Mouse (Mus musculus) cerebellum, adult 8-10 months (tissue): ENCODE results near the gene Utp11.
A peak's percentile ranks its signal among the peaks of the same experiment; 100 is the strongest.
"Not testable (repeated sequence)": the region's sequence is repeated elsewhere in the genome, so short reads cannot be mapped to it uniquely, and the experiment has no call there.

ENCODE experiments used
- DNase-seq: peaks from one replicate; pipeline ENCODE4 v3.0.0; 2022

The Utp11 gene

DNA sequence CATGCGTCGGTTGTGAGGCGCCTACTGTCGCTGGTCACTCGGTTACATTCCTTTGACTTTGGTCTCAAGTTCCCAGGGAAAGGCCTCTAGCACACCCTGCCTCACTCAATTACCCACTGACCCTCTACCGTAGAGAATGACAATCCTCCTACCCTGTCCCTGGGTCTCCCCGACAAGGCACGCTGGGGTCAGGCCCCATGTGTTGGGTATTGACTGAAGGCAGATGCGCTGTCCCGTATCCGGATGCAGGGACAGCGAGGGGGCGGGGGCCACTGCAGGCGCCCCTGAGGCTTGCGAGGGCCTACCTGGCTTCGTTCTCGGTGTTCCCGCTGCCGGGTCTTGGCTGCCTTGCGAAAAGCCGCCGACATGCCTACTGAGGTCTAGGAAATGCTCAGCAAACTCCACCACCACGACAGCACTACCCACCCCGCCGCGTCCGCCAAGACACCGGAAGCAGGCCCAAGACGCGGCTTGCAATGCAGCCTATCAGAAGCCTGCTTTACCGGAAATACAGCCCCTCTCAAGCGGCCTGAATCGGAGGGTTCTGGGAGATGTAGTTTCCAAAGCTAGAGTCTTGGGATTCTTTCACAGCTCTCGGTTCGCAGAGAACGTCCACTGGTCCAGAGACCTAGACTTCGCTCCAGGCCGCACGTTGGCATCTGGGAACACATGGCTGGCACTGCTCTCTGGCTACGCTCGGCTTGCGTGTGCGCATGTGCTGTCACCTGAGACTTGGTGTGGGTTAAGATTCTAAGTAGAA is at the start of gene Utp11:
Gene Utp11 (minus strand): TSS at position 466 of the 760 bp plus-strand sequence.
- peak; percentile 80 for DNase-seq

- no peak for DNase-seq
These were observed 49.4 kb upstream of the Utp11 start for GRCm38 (mm10) chr4:124742839-124743238.

GRCm38 (mm10) chr4:124741376-124742343 is 48.3 kb upstream of the Utp11 start, which contains the start of gene Inpp5b:
TSS of gene Inpp5b (plus strand) at chr4:124741850.
- DNase-seq, result peak; percentile 82

- DNase-seq, result no peak
These were observed 45.4 kb upstream of the Utp11 start for GRCm38 (mm10) chr4:124738783-124739182.

DNA sequence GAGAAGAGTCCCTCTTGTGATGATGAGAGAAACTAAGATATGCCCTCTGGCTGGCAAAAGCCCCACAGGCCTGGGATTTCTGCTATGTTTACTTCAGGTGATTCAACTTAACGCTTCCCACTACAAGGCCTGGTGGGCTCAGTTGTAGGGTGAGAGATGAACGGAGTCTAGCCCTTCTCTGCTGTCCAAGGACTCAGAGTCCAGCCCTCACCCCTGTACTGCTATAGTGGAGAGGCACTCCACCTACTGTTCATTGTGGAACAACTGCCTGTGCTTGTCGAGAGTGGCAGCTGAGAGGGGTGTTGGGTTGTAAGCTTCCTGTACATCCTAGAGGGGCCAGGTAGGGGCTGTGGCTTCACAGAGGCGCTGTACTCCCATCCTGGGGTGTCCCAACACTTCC is 44.6 kb upstream of the Utp11 start:
- DNase-seq, result no peak

DNA sequence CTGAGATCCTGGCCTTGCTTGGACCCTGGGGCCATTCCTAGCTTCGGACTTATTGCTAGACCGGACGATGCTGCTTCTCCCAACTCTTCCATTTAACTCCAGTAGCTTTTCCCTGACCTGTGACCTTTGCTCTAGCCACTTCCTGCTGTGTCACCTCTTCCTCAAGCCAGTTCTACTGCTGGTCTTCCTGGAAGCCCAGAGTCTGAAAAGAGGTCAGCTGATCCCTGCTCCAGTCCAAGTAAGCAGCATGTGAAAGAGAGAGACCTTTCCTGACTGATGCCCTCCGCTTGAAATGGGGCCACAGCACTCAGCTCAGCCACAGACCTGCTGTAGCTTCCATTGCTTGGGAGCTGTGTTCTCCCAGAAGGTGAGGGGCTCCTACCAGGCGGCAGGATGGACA is 44.1 kb upstream of the Utp11 start:
- DNase-seq, result no peak

GRCm38 (mm10) chr4:124736952-124737351 is 43.6 kb upstream of the Utp11 start:
- DNase-seq, result no peak

GRCm38 (mm10) chr4:124726121-124726520 is 32.7 kb upstream of the Utp11 start:
- DNase-seq, result no peak

DNA sequence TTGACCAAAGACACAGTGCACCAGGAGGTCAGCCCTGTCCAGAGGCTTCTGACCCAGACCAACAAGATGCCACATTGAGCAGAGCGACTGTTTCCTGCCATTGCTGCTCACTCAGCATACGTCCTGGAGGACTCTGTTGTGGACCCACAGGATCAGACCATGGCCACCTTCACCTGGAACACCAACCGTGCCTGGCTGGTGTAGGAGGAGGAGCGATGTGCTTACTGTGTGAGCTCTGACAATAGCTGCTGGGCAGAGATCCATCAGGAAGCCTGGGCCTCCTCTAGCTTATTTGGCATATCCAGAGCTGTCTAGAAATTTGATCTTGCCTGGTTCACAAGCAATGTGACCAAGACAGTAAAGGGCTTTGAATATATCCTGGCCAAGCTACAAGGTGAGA is 25.7 kb upstream of the Utp11 start:
- no peak for DNase-seq

DNA sequence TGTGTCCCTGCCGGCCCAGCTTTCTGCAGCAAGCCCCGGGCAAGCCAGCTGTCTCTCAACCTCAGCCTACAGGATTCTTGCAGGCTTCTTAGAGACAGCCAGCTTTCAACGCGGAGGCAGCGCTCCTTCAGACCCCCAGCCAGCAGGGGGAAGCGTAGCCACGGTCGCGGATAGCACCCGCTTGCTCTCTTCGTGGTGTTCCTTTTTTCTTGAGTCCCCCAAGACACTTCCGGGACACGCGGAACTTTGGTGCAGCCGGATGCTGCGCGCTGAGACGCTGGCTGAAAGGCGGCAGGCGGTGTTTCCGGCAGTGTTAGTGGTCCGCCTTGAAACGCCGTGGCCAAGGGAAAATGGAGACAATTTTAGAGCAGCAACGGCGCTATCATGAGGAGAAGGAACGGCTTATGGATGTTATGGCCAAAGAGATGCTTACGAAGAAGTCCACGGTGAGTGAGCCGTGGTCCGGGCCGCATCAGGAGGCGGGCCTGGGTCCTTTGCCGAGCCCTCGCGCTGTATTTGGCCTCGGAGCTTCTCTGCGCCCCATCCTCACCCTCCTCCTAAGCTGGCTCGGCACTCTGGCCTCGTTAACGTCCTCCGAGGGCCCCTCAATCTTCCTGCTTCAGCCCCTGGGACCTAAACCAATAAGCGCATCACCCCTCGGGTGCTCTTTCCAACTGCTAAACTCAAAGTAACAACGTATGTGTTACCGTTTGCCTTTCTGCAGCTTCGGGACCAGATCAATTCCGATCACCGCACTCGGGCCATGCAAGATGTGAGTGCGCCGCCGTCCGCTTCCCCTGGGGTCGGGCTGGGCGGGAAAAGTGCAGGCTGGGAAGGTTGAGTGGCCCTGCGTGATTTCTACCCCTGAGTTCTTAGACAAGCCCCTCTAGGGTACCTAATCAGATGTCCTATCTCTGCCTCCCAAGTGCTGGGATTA is 21.4 kb upstream of the Utp11 start, which contains the start of gene Sf3a3:
Gene Sf3a3 (plus strand): TSS at position 232 of the 937 bp plus-strand sequence.
- DNase-seq, result peak; percentile 94

- DNase-seq, result not testable (repeated sequence)
These were observed 20.4 kb upstream of the Utp11 start for GRCm38 (mm10) chr4:124713850-124714249.

DNA sequence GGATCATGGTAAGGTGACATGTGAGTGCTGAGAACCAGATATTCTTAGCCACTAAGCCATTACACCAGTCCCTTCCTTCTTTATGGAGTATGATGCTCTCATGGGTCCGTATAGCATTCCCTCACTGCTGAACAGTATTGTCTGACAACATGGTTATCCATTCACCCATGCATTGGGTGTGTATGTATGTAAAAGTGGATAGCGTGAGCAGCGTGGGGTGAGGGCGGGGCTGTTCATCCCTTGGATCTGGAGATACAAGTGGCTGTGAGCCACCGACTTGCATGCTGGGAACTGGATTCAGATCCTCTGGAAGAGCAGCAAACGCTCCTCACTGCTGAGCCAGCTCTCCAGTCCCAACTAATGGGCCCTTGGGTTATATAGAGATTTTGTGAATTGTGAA is 19.2 kb upstream of the Utp11 start:
- DNase-seq, result no peak

GRCm38 (mm10) chr4:124710776-124711291 is 17.4 kb upstream of the Utp11 start:
- DNase-seq, result no peak

- no peak for DNase-seq
These were observed 16.6 kb upstream of the Utp11 start for GRCm38 (mm10) chr4:124709961-124710446.

DNA sequence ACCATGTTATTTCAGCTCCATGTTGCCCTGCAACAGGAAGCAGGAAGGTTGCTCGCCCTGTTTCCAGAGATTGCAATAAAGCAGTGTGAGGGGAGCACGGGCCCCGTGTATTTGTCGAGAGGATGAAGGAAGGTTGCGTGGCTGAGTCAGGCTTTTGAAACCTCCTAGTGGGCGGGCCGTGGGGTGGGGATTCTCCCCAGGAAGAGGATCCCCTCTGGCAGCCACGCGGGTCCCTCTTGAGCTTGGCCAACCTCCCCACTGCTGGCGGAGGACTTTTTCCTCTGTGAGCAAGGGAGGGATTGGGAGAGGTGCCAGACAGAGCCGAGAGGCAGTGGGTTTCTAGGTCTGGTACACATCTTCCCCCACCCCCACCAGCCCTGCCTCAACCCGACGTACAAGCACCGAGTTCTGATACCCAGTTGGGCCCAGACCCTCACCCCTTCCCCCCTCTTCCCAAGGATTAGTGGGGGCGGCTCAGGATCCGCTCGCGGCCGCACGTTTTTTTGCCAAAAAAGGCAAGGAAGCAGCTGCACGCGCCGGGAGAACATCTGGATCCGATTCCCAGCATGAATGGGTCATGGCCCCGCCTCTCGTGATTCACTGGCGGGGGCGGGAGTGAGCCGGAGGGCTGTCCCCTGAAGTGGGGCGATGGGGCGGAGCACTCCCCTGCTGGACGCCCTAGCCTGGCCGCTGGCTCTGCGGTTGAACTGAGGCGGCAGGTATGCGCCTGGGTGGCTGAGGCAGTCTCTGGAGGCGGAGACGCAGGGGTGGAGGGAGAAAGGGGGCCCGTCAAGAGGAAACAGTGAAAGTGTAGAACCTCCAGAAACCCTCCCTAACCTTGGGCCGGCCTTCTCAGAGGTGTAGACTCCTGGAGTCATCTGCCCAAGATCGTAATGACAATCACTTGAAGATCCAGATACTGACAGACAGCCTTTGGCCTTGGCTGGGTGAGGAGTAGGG is 15.4 kb upstream of the Utp11 start:
- DNase-seq, result no peak

GRCm38 (mm10) chr4:124708200-124708517 is 14.8 kb upstream of the Utp11 start:
- not testable (repeated sequence) for DNase-seq

GRCm38 (mm10) chr4:124707381-124708199 is 14.2 kb upstream of the Utp11 start:
- not testable (repeated sequence) for DNase-seq

DNA sequence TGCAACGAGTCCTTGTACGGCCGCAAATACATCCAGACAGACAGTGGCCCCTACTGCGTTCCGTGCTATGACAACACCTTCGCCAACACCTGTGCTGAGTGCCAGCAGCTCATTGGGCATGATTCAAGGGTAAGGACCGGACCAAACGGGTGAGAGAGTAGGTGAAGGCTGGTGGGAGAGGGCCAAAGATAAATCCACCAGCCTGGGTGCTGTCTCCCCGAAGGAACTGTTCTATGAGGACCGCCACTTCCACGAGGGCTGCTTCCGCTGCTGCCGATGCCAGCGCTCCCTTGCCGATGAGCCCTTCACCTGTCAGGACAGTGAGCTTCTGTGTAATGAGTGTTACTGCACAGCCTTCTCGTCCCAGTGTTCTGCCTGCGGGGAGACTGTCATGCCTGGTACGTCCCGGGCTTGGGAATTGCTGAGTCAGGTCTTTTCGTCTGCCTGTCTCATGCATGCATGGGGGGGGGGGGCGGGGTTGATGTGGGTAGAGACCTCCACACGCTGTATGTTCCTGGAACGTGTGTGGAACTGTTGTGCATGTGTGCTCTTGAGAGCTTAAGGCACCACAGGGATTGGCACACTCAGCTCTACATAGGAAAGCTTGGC is 12.4 kb upstream of the Utp11 start:
- no peak for DNase-seq

DNA sequence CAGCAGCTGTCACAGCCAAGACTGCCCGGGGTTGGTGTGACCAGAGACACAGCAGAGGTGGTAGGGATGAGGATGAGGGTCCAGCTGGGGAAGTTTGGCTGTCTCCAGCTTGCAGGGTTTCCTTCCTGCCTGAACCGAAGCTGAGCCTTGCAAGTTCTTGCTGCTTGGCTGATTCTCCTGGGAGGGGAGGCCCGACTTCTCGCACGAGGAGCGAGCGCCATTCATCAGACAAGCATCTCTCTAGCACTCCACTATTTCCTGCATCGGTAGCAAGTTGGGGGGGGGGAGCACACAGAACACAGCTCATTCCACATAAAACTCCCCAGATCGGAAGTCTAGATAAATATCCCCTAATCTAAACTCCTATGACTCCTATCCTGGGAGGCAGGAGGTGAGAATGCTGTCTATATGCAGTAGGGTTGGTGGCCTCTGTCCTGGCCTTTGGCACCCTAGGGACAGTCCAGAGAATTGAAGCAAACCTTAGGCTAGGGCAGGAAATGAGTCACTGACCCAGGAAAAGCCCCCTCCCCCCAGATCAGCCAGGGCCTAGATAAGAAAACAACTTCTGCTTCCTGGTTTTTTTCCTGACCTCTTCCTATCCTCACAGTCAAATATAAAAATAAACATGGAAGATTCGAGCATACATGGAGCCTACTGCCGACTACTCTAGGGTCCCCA is 11.5 kb upstream of the Utp11 start:
- no peak for DNase-seq
